Mouse (Mus musculus) gastrocnemius, postnatal 36 days (tissue): ENCODE measurements at regions not wholly inside any gene's neighbourhood (a gene's known extent, or its start where the extent isn't known, plus 50 kb on each side); places are given as distances from the start of the nearest gene placed in this dataset.

Experiments
- DNase-seq, 2 experiments: peaks; one replicate each; pipeline ENCODE4 v3.0.0; 2022
- intact Hi-C: fragments of 180-260 bp; cut with DNase I; formaldehyde crosslinking; loops from one replicate; pipeline ENCODE4 v1.15.1; 2025
- microRNA-seq, 2 experiments: library from miRNA; unstranded; fragments of <30 nt; microRNA quantifications; one replicate each; pipeline ENCODE4 v1.2.0; 2021

DNA sequence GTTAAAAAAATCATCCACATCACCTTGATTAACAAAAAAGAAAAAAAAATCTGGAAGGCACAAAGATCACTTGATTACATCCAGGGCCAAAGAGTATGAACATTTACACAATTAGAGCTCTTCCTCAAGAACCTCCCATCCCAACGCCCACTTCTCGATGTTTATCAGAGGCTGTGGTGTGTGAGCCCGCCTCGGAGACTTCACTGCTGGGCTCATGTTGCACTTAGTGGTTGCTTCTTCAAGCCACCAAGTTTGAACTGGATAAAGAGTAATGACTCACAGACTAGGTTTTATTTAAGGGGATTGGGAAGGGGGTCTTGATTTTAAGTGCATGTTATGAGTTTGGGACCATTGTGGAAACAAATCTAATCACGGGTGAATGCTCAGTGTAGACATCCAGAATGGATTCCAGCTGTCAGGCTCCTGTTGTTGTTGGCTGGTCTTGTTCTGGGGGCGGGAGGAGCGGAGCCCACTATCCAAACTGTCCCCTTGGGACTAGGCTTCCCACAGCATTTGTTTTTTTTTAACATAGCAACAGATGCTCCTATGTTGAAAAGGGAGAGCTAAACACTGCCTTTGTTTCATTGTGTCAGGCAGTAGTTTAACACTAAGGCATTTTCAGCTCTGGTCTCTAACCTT is 98.6 kb upstream of the Nfe2l3 start:
- peak in 1 of 2 experiments; percentile 23 for DNase-seq
- intact Hi-C loops, result no loop called here

DNA sequence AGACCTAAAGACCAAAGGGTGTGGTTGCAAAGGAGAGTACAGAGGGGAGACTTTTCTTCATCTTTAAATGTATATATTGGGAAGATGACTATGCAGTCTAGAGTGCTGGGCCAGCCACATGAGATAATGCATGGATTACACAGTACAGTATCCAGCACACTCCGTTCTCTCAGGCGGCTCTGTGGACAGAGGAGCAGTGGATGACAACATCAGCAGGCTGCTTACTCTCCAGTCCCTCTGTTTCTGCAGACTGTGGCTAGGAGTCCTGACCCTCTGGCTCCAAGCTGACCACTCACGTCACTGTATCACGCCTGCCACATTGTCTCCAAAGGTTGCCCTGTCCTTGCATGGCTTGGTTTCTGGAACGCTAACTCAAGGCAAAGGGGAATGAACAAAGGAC is 97.2 kb upstream of the Nfe2l3 start:
- intact Hi-C loops, result no loop called here
- DNase-seq, result no peak

DNA sequence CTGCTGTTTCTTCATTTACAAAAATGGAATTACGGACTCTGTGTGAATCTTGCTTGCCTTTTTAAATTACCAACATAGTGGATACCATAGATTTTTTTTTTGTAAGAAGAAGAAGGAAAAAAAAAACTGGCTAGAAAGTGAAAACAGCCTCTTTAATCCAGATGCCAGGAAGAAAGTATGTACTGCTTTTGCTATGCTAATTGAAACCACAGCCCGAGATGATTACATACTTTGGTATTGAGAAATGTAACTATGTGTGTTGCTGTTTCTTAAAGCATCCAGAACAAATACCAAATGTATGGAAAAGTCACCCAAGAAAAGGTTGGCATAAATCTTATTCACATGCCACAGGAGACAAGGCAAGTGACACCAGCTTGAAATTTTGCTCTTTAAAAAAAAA is 93.2 kb upstream of the Nfe2l3 start:
- intact Hi-C loops, result no loop called here
- DNase-seq, result no peak

DNA sequence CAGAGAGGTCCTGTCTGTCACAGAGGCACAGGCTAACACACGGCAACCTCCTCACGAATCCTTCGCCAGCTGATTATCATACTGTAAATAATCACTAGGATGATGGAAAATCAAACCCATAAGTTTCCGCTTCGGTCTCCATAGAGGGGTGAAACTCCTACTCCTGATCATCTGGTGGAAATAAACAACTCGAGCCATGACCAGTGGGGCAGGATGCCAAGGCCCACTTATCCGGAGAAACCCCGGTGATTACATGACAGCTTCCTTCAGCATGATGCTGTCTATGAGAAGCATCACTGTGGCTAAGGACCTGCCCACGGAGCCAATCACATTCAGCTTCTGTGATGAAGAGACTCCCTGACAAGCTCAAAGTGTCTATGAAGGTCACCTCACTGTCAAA is 84.7 kb upstream of the Nfe2l3 start:
- intact Hi-C loops, result no loop called here
- DNase-seq, result no peak

DNA sequence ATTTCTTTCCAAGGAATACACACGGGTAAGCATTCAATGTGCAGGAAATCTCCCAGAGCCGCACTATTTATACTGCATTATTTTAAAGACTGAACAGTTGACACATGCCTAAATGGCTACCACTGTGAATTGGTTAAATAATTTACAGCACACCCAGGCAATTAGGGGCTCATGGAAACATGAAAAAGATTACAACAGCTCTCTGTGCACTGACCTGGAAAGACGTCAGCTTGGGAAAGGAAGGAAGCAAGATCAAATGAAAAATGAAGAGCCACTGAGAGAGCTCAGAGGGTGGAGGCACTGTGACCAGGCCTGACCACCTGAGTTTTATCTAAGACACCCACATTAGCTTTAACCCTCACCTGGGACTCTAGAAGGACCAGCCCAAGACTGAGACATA is 82.7 kb upstream of the Nfe2l3 start:
- intact Hi-C loops, result no loop called here

DNA sequence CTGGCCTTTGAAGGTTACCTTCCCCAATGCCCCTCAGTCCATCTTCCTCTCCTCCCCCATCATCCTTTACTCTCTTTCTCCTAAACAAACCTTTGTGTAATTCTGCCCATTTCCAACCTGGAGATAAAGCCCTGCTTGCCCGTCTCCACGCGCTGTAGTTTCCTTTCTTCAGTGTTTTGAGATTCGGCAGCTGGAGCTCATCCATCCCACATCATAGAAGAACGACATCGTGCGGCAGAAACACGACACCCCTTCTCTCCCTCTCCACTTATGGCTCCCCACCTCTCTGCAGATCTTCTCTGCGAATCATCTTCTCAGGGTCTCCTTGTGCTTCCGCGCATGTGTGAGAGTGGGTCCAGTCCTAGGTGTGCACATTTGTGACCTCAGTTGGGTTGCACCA is 77.4 kb upstream of the Nfe2l3 start:
- intact Hi-C loops, result no loop called here
- DNase-seq, result no peak

More for the DNA sequence above, 82.7 kb upstream of the Nfe2l3 start:
- DNase-seq, result no peak

DNA sequence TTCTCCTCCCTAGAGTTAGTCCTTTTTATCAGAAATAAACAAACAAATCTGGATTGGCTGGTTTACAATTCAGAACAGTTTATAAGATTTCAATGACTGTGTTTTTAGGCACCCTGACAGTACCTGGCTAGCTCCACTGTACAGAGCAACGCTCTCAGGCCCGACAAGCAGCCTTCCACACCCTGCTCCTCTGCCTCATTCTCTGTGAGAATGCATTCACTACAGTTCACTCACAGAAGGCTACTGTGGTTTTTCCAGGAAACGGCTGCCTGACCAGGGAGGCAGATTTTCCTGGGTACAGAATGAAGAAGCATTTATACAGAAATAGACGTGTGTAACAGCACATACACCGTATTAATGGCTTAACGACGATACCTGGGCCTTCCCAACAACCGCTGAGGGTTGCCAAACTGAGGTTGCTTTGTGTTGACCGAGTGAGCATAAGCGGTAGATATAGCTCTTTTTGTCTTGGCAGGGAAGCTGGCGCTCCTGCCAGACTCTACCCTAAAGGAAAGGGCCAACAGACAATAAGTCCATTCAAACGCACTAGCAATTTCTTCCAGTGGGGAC is 70.8 kb upstream of the Nfe2l3 start:
- no peak for DNase-seq
- intact Hi-C loops, result loop anchor here (2.0 kb wide), 1 partner anchor 153 kb away; no protein-coding TSS in a partner anchor

DNA sequence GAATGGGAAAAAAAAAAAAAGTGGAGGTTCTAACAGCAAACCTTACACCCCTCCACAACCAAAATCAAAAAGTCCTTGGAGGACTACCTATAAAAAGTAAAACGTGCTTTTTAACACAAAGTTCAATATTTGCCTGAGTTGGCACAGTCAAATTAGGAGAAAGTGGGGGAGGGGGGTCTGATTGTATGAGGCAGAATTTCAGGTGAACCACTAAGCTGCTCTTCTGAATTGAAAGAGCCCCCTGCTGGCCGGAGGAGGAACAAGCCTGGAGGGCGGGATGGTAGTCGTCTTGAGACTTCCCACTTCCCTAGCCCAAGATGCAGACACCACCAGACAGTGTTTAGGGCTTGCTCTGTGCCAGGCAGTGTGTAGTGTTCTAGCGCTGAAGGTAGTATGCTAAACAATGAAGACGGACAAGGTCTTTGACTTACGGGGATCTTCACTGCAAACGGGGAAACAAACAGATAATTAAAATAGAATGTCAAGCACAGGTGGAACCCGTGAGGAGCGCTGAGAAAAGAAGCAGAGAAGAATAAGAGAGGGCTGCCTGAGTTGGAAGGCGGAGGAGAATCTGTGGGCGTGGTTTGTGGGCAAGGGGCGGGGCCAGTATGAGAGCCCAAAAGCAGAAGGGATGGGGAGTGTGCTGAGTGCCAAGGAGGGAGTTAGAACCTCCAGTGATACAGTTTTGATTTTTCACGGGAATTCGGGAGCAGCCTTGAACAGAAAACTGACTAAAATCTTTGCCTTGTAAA is 69.8 kb upstream of the Nfe2l3 start:
- intact Hi-C loops, result loop anchor here (2.0 kb wide), 1 partner anchor 154 kb away; no protein-coding TSS in a partner anchor
- peak; percentile 76 to 77 for DNase-seq

DNA sequence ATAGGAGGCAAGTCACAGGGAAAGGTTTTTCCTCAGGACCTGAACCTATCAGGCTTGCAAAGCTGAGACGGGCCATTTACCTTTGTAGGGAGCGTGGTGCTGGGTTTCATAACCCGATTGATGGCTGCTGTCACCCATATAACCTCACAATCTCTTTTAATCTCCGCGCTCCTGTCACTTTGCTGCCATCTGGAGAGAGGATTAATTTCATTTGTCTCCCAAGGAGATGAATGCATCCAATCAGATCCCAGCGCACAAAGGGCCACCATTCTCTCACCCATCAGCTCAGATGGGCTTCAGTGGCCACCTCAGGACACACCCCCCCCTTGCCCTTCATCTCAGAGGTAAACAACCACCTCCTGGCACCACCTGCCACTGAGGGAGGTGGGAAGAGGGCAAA is 67.7 kb upstream of the Nfe2l3 start:
- intact Hi-C loops, result no loop called here
- no peak for DNase-seq

DNA sequence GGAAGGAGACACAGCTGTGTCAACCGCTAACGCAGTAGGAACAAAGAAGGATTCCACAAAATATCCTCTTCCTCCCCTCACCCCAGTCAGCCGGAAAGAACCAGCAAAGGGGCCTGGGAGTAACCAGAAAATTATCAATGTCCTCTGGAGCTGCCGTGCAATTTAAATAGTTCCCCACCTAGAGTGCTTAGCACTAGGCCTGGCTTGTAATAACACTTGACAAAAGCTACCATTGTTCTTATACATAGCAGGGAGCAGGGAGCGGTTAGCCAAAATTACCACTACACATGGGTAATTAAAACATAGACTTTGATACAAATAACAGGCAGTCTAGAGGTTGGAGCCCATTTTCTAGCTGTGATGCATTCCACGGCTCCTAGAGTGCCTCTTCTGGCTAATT is 62.7 kb upstream of the Nfe2l3 start:
- intact Hi-C loops, result loop anchor here (10.0 kb wide), 1 partner anchor 485 kb away; no protein-coding TSS in a partner anchor
- DNase-seq, result no peak

DNA sequence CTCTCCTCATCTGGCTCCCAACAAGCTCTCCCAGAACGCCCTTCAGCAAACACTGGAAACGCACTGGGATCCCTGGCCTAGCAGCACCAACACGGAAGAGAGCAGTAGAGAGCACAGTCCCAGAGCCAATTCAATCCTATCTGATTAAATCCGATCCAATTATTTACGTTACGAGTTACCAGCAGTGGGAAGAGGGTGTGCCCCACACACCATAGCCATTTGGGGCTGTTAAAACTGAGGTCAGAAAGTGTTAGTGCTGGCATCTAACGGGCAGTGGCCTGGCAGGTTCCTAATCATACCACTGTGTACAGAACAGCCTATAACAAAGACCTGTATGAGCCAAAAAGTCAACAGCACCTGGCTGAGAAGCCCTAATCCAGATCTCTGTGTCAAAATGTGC is 60.1 kb upstream of the Nfe2l3 start:
- intact Hi-C loops, result loop anchor here (10.0 kb wide), 1 partner anchor 482 kb away; no protein-coding TSS in a partner anchor

DNA sequence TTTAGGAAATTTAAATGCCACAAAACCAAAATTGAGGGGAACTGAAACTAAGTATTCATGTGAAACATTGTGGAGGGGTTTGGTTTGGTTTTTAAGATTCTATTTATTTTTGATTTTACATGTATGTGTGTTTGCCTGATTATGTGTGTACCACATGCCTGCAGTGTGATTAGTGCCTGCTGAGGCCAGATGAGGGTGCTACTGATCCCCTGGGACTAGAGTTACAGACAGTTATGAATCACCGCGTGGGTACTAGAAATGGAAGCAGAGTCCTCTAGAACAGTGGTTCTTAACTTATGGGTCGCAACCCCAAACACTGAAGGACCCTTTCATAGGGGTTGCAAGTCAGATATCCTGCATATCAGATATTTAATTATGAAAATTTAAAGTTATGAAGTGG is 54.0 kb upstream of the Nfe2l3 start:
- DNase-seq, result no peak
- intact Hi-C loops, result loop anchor here (10.0 kb wide), 1 partner anchor 476 kb away; no protein-coding TSS in a partner anchor

More for the DNA sequence above, 60.1 kb upstream of the Nfe2l3 start:
- DNase-seq, result no peak

DNA sequence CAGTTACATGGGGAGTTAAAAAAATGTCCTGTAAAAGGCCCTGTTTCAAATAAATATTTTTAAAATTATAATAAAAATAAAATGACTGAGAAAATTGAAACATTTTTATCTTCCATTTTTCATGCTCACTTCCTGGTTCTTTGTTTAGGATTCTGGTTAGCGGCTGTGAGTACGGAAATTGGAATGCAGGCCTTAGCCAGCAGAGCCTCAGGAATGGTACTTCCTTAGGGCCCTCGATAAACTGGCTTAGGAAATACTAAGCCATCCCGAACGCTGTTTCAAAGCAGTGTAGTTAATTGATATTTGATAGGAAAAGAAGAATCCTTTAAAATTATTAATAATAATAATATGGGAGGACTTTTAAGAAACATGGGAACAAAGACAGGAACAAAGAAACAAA is 53.4 kb upstream of the Nfe2l3 start:
- intact Hi-C loops, result loop anchor here (10.0 kb wide), 1 partner anchor 476 kb away; no protein-coding TSS in a partner anchor
- no peak for DNase-seq

DNA sequence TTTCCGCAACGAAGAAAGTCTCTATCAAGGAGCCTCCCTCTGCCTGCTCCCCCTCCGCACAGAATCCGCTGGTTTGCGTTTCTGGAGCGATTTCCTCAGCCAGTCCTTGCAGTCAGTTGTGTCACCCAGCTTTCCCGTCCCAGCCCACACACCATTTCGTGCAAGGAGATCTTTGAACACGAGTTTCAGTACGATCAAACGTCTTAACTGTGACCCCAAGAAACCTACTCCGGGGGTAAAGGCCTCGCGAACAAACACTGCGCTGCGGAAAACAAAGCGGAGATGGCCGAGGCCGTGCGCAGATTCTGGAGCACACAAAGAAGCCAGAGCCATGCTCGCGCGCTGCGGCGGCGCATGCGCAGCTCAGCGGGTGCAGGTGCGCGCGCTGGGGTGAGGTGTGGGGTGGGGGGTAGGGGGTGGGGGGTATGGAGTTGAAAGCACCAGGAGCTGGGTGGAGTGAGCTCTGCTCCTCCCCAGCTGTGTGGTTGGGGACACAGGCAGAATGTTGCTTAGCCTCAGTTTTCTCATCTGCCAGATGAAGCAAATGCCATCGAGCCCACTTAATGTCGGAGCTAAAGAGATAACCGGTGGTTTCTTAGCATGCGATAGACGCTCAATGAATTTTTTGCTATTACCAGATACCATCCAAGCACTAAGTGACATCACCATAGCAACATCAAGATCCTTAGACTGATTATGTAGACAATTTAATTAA is 52.8 kb upstream of the Nfe2l3 start:
- intact Hi-C loops, result loop anchor here (5.0 to 10.0 kb wide), 3 partner anchors 128 to 835 kb away; partner anchors contain the start of genes Gm28308 and Hoxa3

DNA sequence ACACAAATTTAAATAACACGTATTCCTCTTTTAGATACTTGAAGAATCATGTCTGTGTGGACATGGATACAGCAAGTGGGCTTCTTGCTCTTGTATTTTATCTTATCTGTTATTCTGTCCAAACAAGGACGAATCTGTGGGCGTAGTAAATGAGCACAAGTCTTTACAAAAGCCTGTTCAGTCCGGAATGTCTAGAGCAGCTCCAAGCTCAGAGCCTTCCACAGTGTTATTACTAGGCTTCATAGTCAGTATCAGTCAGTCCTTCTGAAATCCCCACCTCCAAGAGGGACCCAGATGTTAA is 52.2 kb upstream of the Nfe2l3 start:
- no peak for DNase-seq
- intact Hi-C loops, result loop anchor here (5.0 to 10.0 kb wide), 2 partner anchors 127 to 835 kb away; partner anchors contain the start of genes Gm28308 and Hoxa3

More for the DNA sequence above, 52.8 kb upstream of the Nfe2l3 start:
- DNase-seq, result peak in 1 of 2 experiments; percentile 22

DNA sequence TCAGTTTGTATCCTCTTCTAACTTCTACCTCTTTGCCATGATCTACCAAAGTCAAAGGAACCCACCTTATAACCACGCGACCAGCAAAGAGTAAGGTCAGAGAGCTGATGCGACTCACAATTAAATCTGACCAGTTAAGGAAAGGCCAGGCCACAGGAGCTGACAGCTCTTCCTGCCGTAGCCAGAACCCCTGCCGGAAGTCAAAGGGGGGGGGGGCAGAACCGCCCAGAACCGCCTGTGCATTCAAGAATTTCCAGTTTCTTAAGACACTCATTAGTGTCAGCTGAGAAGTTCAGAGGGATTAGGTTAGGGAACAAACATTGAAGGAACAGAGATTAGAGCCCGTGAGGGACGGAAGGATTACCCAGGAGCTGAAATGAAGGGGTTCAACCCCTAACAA is 51.0 kb upstream of the Nfe2l3 start:
- intact Hi-C loops, result loop anchor here (5.0 to 10.0 kb wide), 2 partner anchors 126 to 833 kb away; partner anchors contain the start of genes Gm28308 and Hoxa3
- DNase-seq, result no peak

Small RNA genes in the stretch of these regions (microRNA-seq; reads per million reads assigned to microRNA genes)
- gene Mir148a, result 255 to 655 reads per million in 2 experiments
